Mouse (Mus musculus) CH12.LX (cell line): ENCODE data around the gene Samd4b. TPM values are rescaled to one million over a fixed set of nuclear protein-coding genes. Genes with fewer than 3 reads are reported as not detected.

Experiments
- DNase-seq: peaks from one replicate; pipeline ENCODE4 v3.0.0-alpha.2; 2013; ENCODE audit errors: extremely low read depth
- H3K27ac ChIP-seq: 2 replicates; pipeline ENCODE4 v1.5.1; 2012; ENCODE audit warnings: low read depth, mild to moderate bottlenecking, control low read depth, moderate library complexity; ENCODE audit not compliant: insufficient read depth
- H3K27me3 ChIP-seq: replicated peaks from 2 replicates; pipeline ENCODE3; 2012; ENCODE audit warnings: inconsistent platforms
- H3K36me3 ChIP-seq, 2 experiments: replicated peaks in 1 of 2; 2 replicates each; pipeline versions ENCODE3 to v1.6.1; 2012; ENCODE audit warnings: inconsistent platforms in 1 of 2, low read length in 1 of 2, mild to moderate bottlenecking in 1 of 2, mixed read lengths in 1 of 2, moderate library complexity in 1 of 2; ENCODE audit not compliant: control insufficient read depth in 1 of 2, insufficient read depth in 1 of 2
- H3K4me1 ChIP-seq, 2 experiments: 2 replicates each; pipeline ENCODE4 v1.6.1; 2012; ENCODE audit warnings: inconsistent platforms in 1 of 2, moderate library complexity in 1 of 2; ENCODE audit not compliant: insufficient read depth in 2 of 2, control insufficient read depth in 1 of 2
- H3K4me2 ChIP-seq: 2 replicates; pipeline ENCODE4 v1.6.1; 2012; ENCODE audit warnings: low read depth, mild to moderate bottlenecking, control low read depth; ENCODE audit not compliant: poor library complexity, insufficient read depth, severe bottlenecking
- H3K4me3 ChIP-seq, 3 experiments: fragments of 150-350 bp in 1 of 3; sonication (generic) in 1 of 3; replicated peaks in 1 of 3; 2 replicates each; pipeline versions ENCODE3 to v1.5.1; 2011 to 2012; ENCODE audit warnings: low read depth in 2 of 3, low read length in 2 of 3, mild to moderate bottlenecking in 2 of 3, moderate library complexity in 2 of 3, control low read depth in 1 of 3, improper control_type of control experiment in 1 of 3, inconsistent platforms in 1 of 3, mixed read lengths in 1 of 3; ENCODE audit not compliant: poor library complexity in 1 of 3
- H3K79me2 ChIP-seq: replicated peaks from 2 replicates; pipeline ENCODE4 v1.6.1; 2012; ENCODE audit warnings: mild to moderate bottlenecking, moderate library complexity; ENCODE audit not compliant: control insufficient read depth, poor library complexity, insufficient read depth, severe bottlenecking; ENCODE audit errors: extremely low read depth
- H3K9ac ChIP-seq: 2 replicates; pipeline ENCODE4 v1.6.1; 2012; ENCODE audit warnings: low read depth, mild to moderate bottlenecking, control low read depth, moderate library complexity; ENCODE audit not compliant: insufficient read depth
- H3K9me3 ChIP-seq: replicated peaks from 2 replicates; pipeline ENCODE3; 2012; ENCODE audit warnings: low read length, inconsistent platforms, mixed read lengths
- BHLHE40 ChIP-seq: IDR thresholded peaks from 2 replicates; pipeline ENCODE4 v1.6.1; 2011; ENCODE audit warnings: mild to moderate bottlenecking, low read depth, low read length, improper control_type of control experiment
- CHD2 ChIP-seq: IDR thresholded peaks from 2 replicates; pipeline ENCODE4 v1.6.1; 2011; ENCODE audit warnings: low read length, improper control_type of control experiment
- CTCF ChIP-seq, 2 experiments: IDR thresholded peaks in 1 of 2; conservative IDR thresholded peaks in 1 of 2; 2 replicates each; pipeline ENCODE4 v1.5.1; 2011 to 2012; ENCODE audit warnings: low read depth in 2 of 2, low read length in 2 of 2, improper control_type of control experiment in 1 of 2, inconsistent platforms in 1 of 2, mild to moderate bottlenecking in 1 of 2, moderate library complexity in 1 of 2
- ELF1 ChIP-seq: IDR thresholded peaks from 2 replicates; pipeline ENCODE4 v1.6.1; 2014; ENCODE audit warnings: low read depth, mild to moderate bottlenecking, inconsistent platforms, low read length, improper control_type of control experiment
- EP300 ChIP-seq: IDR thresholded peaks from 2 replicates; pipeline ENCODE4 v1.6.1; 2011; ENCODE audit warnings: low read length, improper control_type of control experiment
- ETS1 ChIP-seq: conservative IDR thresholded peaks from 2 replicates; pipeline ENCODE4 v1.6.1; 2012; ENCODE audit warnings: low read depth, mild to moderate bottlenecking, inconsistent platforms, low read length, improper control_type of control experiment, moderate library complexity
- IRF4 ChIP-seq: IDR thresholded peaks from 2 replicates; pipeline ENCODE4 v1.6.1; 2014; ENCODE audit warnings: low read depth, mild to moderate bottlenecking, inconsistent platforms, low read length, improper control_type of control experiment
- JUN ChIP-seq: IDR thresholded peaks from 2 replicates; pipeline ENCODE4 v1.6.1; 2011; ENCODE audit warnings: low read depth, mild to moderate bottlenecking, low read length, improper control_type of control experiment, moderate library complexity; ENCODE audit not compliant: insufficient read depth
- JUND ChIP-seq: conservative IDR thresholded peaks from 2 replicates; pipeline ENCODE4 v1.6.1; 2011; ENCODE audit warnings: low read depth, low read length, improper control_type of control experiment
- KAT2A ChIP-seq: IDR thresholded peaks from 2 replicates; pipeline ENCODE4 v1.6.1; 2012; ENCODE audit warnings: low read length, improper control_type of control experiment, inconsistent platforms; ENCODE audit not compliant: insufficient replicate concordance
- MAFK ChIP-seq: IDR thresholded peaks from 2 replicates; pipeline ENCODE4 v1.6.1; 2011; ENCODE audit warnings: low read length, improper control_type of control experiment; ENCODE audit not compliant: insufficient replicate concordance
- MAX ChIP-seq: IDR thresholded peaks from 2 replicates; pipeline ENCODE4 v1.6.1; 2011; ENCODE audit warnings: low read length, improper control_type of control experiment
- MEF2A ChIP-seq: IDR thresholded peaks from 2 replicates; pipeline ENCODE4 v1.6.1; 2014; ENCODE audit warnings: low read depth, mild to moderate bottlenecking, inconsistent platforms, low read length, improper control_type of control experiment, borderline replicate concordance
- MXI1 ChIP-seq: IDR thresholded peaks from 2 replicates; pipeline ENCODE4 v1.6.1; 2011; ENCODE audit warnings: mild to moderate bottlenecking, low read depth, low read length, improper control_type of control experiment
- MYC ChIP-seq: IDR thresholded peaks from 2 replicates; pipeline ENCODE4 v1.6.1; 2011; ENCODE audit warnings: low read depth, mild to moderate bottlenecking, improper control_type of control experiment, low read length
- NELFE ChIP-seq: IDR thresholded peaks from 2 replicates; pipeline ENCODE4 v1.6.1; 2011; ENCODE audit warnings: low read depth, low read length, improper control_type of control experiment
- NRF1 ChIP-seq: IDR thresholded peaks from 2 replicates; pipeline ENCODE4 v1.6.1; 2014; ENCODE audit warnings: low read depth, mild to moderate bottlenecking, inconsistent platforms, low read length, improper control_type of control experiment, moderate library complexity
- PAX5 ChIP-seq: IDR thresholded peaks from 2 replicates; pipeline ENCODE4 v1.6.1; 2012; ENCODE audit warnings: low read length, inconsistent platforms, mixed read lengths
- POLR2A ChIP-seq: IDR thresholded peaks from 2 replicates; pipeline ENCODE4 v1.6.1; 2011; ENCODE audit warnings: low read depth, mild to moderate bottlenecking, improper control_type of control experiment, low read length
- RAD21 ChIP-seq: IDR thresholded peaks from 2 replicates; pipeline ENCODE4 v1.6.1; 2011; ENCODE audit warnings: low read depth, mild to moderate bottlenecking, low read length, improper control_type of control experiment, moderate library complexity
- RCOR1 ChIP-seq: conservative IDR thresholded peaks from 2 replicates; pipeline ENCODE4 v1.6.1; 2012; ENCODE audit warnings: low read depth, mild to moderate bottlenecking, inconsistent platforms, low read length, improper control_type of control experiment
- SIN3A ChIP-seq: IDR thresholded peaks from 2 replicates; pipeline ENCODE4 v1.6.1; 2012; ENCODE audit warnings: low read length, improper control_type of control experiment, inconsistent platforms
- SMC3 ChIP-seq: IDR thresholded peaks from 2 replicates; pipeline ENCODE4 v1.6.1; 2011; ENCODE audit warnings: low read depth, low read length, improper control_type of control experiment
- TBP ChIP-seq: conservative IDR thresholded peaks from 2 replicates; pipeline ENCODE4 v1.6.1; 2011; ENCODE audit warnings: low read depth, low read length, improper control_type of control experiment
- TCF12 ChIP-seq: IDR thresholded peaks from 2 replicates; pipeline ENCODE4 v1.6.1; 2014; ENCODE audit warnings: low read depth, mild to moderate bottlenecking, inconsistent platforms, low read length, improper control_type of control experiment
- USF2 ChIP-seq: conservative IDR thresholded peaks from 2 replicates; pipeline ENCODE4 v1.6.1; 2011; ENCODE audit warnings: low read depth, low read length, improper control_type of control experiment
- ZKSCAN1 ChIP-seq: IDR thresholded peaks from 2 replicates; pipeline ENCODE4 v1.6.1; 2012; ENCODE audit warnings: low read depth, inconsistent platforms, low read length, improper control_type of control experiment, borderline replicate concordance
- ZNF384 ChIP-seq: IDR thresholded peaks from 2 replicates; pipeline ENCODE4 v1.6.1; 2012; ENCODE audit warnings: low read depth, low read length, improper control_type of control experiment, inconsistent platforms
- dilution Hi-C: fragments of 300-500 bp; cut with MboI; formaldehyde crosslinking; loops from 2 replicates; pipeline ENCODE4 v1.14.3; 2020; ENCODE audit warnings: low sequenced_read_pairs; ENCODE audit not compliant: extremely low pct_unique_long_range_greater_than_20kb, extremely low pct_ligation_motif_present
- in situ Hi-C: fragments of 300-500 bp; cut with MboI; formaldehyde crosslinking; loops from 3 replicates; pipeline ENCODE4 v1.14.3; 2019; ENCODE audit warnings: low sequenced_read_pairs, low pct_ligation_motif_present, low pct_unique_long_range_greater_than_20kb, mixed read lengths
- polyA plus RNA-seq: library from polyadenylated mRNA; unstranded; fragments of >175 nt; gene quantifications from 2 replicates; pipeline ENCODE4 v1.2.1, GENCODE M21; 2012; ENCODE audit warnings: low read depth; ENCODE audit not compliant: insufficient read length
- total RNA-seq, 2 experiments: library from RNA; depleted of rRNA; stranded (reverse); fragments of 300-350 nt in 1 of 2; fragments of >200 nt in 1 of 2; gene quantifications; 2 replicates each; pipeline ENCODE4 v1.2.3; 2012 to 2014

The Samd4b gene
- total and polyA plus RNA-seq, 3 experiments: 3.7 to 24.6 (median 10.0) TPM

DNA sequence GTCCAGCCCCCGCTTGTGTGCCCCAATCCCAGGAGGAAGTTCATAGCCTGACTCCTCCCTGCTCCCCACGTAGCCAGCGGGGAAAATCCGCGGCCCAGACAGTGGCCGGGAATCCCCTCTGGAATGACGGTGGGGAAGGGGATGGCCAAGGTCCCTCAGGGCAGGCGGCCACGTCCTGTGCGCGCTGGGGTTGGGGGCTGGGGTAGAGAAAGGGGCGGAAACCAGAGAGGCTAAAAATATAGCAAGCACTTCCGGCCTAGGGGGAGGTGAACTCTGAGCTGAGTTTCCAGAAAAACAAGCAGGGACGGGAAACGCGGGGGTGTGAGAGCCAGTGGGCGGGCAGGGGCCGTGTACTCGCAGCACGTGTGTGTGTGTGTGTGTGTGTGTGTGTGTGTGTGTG, 216.0 kb downstream of the Samd4b start:
- dilution Hi-C loops: no loop called here
- peaks cover 21% of the 10 kb centered on the region for H3K79me2 ChIP-seq
- H3K36me3 ChIP-seq: peaks cover 11 to 26% of the 10 kb centered on the region in 2 experiments
- peak; percentile 88 for DNase-seq
- H3K9me3 ChIP-seq: no peaks in the 10 kb centered on the region
- in situ Hi-C loops: no loop called here
- TF ChIP-seq ELF1: peak; percentile 75
- TF ChIP-seq BHLHE40: peak; percentile 93
- TF ChIP-seq POLR2A: peak; percentile 33; the same call in 1 of the 2 replicates
- 0 out of 2 replicates have a peak, but pooled peaks have one; percentile 9 for TF ChIP-seq TBP
- TF ChIP-seq SMC3: no peak
- peak; percentile 96 for TF ChIP-seq MEF2A
- peak; percentile 87 for TF ChIP-seq CHD2
- TF ChIP-seq ETS1: peak; percentile 85
- no peak for TF ChIP-seq PAX5
- 0 out of 2 replicates have a peak, but pooled peaks have one; percentile 37 for TF ChIP-seq IRF4
- peak overlapping the region; percentile 80 for H3K9ac ChIP-seq
- H3K4me3 ChIP-seq: peak overlapping the region; percentile 19 to 52 (median 42)
- no peaks in the 10 kb centered on the region for H3K27me3 ChIP-seq
- H3K27ac ChIP-seq: peak overlapping the region; percentile 97
- H3K4me1 ChIP-seq: peaks cover 37 to 84% of the 10 kb centered on the region in 2 experiments
- peak overlapping the region; percentile 85 for H3K4me2 ChIP-seq

DNA sequence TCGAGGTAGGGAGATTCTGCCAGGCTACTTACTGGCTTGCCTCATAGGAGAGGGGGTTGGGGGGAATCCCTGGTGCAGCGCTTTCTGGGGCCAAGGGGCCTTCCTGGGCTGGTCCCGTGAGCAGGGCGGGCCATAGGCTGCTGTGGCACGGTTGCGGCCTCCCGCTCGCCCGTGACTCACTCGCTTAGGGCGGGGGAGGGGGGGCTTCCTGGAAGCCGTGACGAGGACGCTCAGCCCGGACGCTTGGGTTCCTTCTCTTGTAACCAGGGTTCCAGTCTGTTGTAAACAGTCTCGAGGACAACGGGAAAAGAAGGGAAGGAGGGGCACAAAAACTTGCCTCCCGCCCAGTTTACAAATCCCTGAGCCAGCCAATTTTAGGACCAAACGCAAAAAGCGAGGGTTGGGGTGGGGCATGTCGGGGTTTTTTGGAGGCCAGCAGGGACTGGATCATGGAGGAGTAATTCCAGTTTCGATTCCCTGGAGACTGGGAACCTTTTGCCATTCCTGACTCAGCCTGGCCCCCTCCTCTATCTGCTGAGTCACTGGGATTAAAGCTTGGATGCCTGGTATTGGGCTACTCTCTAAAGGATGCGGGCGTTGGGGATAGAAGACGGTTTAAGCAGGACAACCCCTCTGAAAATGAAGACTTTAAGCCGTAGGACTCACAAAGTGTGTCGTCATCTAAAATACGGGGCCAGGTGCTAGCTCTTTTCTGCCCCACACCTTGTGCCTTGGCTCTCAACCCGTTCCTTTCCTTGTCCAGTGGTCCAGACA, 216.7 kb downstream of the Samd4b start:
- DNase-seq: peak; percentile 85
- Histone ChIP-seq H3K9ac (peak overlapping the region; percentile 80), H3K79me2 (peaks cover 26% of the 10 kb centered on the region), H3K4me3 (peak overlapping the region; percentile 32 to 42 (median 34)), H3K27ac (peak overlapping the region; percentile 97), H3K4me2 (peak overlapping the region; percentile 85), H3K9me3 (no peaks in the 10 kb centered on the region), H3K27me3 (no peaks in the 10 kb centered on the region), H3K36me3 (peaks cover 10 to 26% of the 10 kb centered on the region in 2 experiments), H3K4me1 (peaks cover 37 to 82% of the 10 kb centered on the region in 2 experiments)
- in situ Hi-C loops: no loop called here
- dilution Hi-C loops: no loop called here
- 0 out of 2 replicates have a peak, but pooled peaks have one; percentile 25 for TF ChIP-seq MYC
- TF ChIP-seq ETS1: peak; percentile 99
- peak; percentile 77 for TF ChIP-seq IRF4
- TF ChIP-seq ZNF384: no peak
- no peak for TF ChIP-seq ZKSCAN1
- 0 out of 2 replicates have a peak, but pooled peaks have one; percentile 6 for TF ChIP-seq EP300
- TF ChIP-seq SIN3A: peak; percentile 12; the same call in 1 of the 2 replicates
- TF ChIP-seq MAX: peak; percentile 20; the same call in 1 of the 2 replicates
- no peak for TF ChIP-seq SMC3
- TF ChIP-seq PAX5: no peak
- TF ChIP-seq JUN: no peak
- TF ChIP-seq TCF12: peak; percentile 85; the same call in 1 of the 2 replicates
- peak; percentile 100 for TF ChIP-seq BHLHE40
- TF ChIP-seq ELF1: peak; percentile 65; the same call in 1 of the 2 replicates
- no peak for TF ChIP-seq JUND
- 0 out of 2 replicates have a peak, but pooled peaks have one; percentile 27 for TF ChIP-seq NRF1
- TF ChIP-seq RAD21: no peak
- no peak for TF ChIP-seq KAT2A
- TF ChIP-seq RCOR1: peak; percentile 90
- TF ChIP-seq CHD2: peak; percentile 82
- TF ChIP-seq NELFE: no peak
- peak; percentile 50; the same call in 1 of the 2 replicates for TF ChIP-seq MAFK
- no peak for TF ChIP-seq CTCF (conservative IDR thresholded peaks at IDR 0.05 in 1 of 2, IDR thresholded peaks at IDR 0.05 in 1 of 2; ENCODE audit: low read depth in 2 of 2, low read length in 2 of 2)
- TF ChIP-seq POLR2A: peak; percentile 10; the same call in 1 of the 2 replicates
- TF ChIP-seq TBP: 0 out of 2 replicates have a peak, but pooled peaks have one; percentile 19
- TF ChIP-seq MXI1: peak; percentile 16; the same call in 1 of the 2 replicates
- no peak for TF ChIP-seq USF2
- peak; percentile 92 for TF ChIP-seq MEF2A
